Mouse (Mus musculus): ENCODE results near the gene Ccp110. TPM values are rescaled to one million over a fixed set of nuclear protein-coding genes. Genes with fewer than 3 reads are reported as not detected.

Gene Ccp110
- polyA plus RNA-seq, 1 experiment from 2014 or later: 37.2 TPM

DNA sequence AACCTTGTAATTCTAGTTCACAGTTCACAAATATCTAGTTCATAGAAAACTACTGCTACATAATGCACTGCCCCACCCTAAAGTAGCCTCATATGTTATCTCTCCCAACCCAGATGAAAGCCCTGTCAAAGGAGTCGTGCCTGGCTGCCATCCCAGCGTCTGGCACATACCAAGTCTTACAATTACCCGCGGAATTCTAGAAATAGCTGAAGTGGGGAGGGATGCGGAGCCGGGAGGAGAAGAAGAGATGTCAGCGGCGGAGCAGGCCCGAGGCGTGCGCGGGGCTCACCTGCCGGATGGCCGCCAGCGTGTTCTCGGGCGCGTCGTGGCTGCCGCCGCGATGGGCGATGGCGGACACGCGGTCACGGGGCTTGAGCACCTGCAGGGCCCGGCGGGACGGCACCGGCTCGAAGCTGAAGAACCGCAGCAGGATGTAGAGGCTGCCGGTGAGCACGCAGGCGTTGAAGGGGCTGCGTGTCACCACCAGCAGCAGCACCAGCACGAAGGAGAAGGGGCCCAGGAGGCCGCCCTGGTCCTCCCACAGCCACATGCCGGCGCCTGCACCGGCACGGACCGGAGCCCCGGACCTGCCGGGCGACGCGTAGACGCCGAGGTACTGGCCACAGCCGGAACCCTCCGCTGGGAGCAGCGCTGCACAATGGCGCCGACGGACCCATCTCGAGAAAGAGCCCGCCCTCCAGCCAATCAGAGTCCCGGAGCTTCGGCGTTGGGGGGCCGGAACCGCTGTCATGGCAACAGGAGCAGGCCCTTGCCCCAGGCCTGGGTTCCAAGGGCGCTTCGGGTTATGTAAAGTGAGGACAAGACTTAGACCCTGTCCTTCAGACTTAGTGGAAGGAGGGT lies 7.0 kb upstream of the Ccp110 start, which contains the start of gene Gde1:
Gde1 (minus strand) TSS at position 678 of the 861 bp plus-strand sequence.
- no peaks in the 10 kb centered on the region for H3K27me3 ChIP-seq (replicated peaks; ENCODE audit: low read depth, poor library complexity, severe bottlenecking)
- H3K9me3 ChIP-seq: no peaks in the 10 kb centered on the region
- DNase-seq (ENCODE audit: low spot score): peak; percentile 95
- under 1% methylated on average over 66 of the region's 66 CpGs for WGBS
- H3K27ac ChIP-seq (replicated peaks): peak within 1 kb of the TSS; percentile 91
- H3K36me3 ChIP-seq (replicated peaks): peaks cover 23% of the 10 kb centered on the region
- peaks cover 31% of the 10 kb centered on the region for H3K4me1 ChIP-seq
- H3K4me3 ChIP-seq: peak within 1 kb of the TSS; percentile 80

DNA sequence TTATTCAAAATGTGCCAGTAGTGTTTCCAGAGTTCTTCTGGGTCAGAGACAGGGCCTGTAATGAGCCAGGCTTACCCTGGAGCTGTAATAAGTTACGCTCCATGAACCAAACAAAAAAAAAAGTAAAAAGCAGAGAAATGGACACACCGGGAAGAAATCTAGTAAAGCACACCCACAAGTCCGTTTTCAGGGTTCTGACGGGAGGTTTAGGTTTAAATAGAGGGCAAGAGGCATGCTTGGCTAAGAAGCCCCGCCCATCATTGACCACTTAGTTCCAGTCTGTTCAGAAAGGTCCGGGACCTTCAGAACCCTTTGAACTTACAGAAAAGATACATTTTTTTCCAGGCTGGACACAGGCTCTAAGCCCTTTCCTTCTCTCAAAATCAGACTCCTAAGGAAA lies 6.3 kb upstream of the Ccp110 start:
- Histone ChIP-seq H3K4me3 (peak overlapping the region; percentile 80), H3K9me3 (no peaks in the 10 kb centered on the region), H3K4me1 (peaks cover 31% of the 10 kb centered on the region), H3K27ac (replicated peaks) (peak overlapping the region; percentile 91), H3K36me3 (replicated peaks) (peaks cover 17% of the 10 kb centered on the region), H3K27me3 (replicated peaks; ENCODE audit: low read depth, poor library complexity, severe bottlenecking) (no peaks in the 10 kb centered on the region)
- no peak for DNase-seq (ENCODE audit: low spot score)
- WGBS: 39% methylated on average over 6 of the region's 6 CpGs

DNA sequence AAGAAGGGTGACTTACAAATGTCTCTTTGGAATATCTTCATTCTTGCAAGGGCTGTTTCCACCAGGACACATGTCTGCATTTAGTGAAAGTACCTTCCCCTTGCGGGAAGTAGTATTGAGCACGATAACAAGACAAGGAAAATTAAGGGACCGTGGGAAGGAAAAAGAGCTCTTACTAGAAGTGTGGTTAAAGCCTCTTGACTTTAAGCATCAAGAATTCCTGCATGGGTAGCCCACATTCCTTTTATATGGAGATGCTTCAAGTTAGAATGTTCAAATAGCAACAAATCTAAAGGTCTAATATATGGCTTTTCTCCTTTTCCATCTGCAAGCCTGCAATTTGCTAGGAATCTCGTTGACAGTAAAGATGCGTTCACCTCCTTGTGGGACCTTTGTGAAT lies 5.9 kb upstream of the Ccp110 start:
- H3K36me3 ChIP-seq (replicated peaks): peaks cover 14% of the 10 kb centered on the region
- H3K27me3 ChIP-seq (replicated peaks; ENCODE audit: low read depth, poor library complexity, severe bottlenecking): no peaks in the 10 kb centered on the region
- H3K4me3 ChIP-seq: no peak overlapping the region
- peaks cover 31% of the 10 kb centered on the region for H3K4me1 ChIP-seq
- H3K27ac ChIP-seq (replicated peaks): 0 out of 2 replicates have a peak overlapping the region, but pooled peaks have one; percentile 91
- no peaks in the 10 kb centered on the region for H3K9me3 ChIP-seq
- no peak for DNase-seq (ENCODE audit: low spot score)
- WGBS: 88% methylated on average over 5 of the region's 5 CpGs

DNA sequence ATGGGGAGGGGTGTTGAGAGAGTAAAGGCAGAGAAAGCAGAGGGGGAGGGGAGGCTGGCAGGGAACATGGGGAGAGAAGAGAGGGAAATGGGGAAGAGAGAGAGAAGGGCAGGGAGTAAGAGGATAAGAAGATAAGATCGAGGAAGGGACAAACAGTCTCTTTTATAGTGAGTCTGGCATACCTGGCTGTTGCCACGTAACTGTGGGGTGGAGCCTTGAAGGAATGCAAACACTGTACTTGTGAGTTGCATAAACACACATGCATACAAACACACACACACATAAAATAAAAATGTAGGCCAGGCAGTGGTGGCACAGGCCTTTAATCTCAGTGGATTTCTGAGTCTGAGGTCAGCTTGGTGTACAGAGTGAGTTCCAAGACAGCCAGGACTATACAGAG lies 5.1 kb upstream of the Ccp110 start:
- H3K9me3 ChIP-seq: no peaks in the 10 kb centered on the region
- H3K27ac ChIP-seq (replicated peaks): no peak overlapping the region
- peaks cover 7% of the 10 kb centered on the region; the same call in 1 of the 2 replicates for H3K36me3 ChIP-seq (replicated peaks)
- 80% methylated on average over 2 of the region's 2 CpGs for WGBS
- DNase-seq (ENCODE audit: low spot score): no peak
- H3K27me3 ChIP-seq (replicated peaks; ENCODE audit: low read depth, poor library complexity, severe bottlenecking): no peaks in the 10 kb centered on the region
- no peak overlapping the region for H3K4me3 ChIP-seq
- H3K4me1 ChIP-seq: peaks cover 30% of the 10 kb centered on the region

DNA sequence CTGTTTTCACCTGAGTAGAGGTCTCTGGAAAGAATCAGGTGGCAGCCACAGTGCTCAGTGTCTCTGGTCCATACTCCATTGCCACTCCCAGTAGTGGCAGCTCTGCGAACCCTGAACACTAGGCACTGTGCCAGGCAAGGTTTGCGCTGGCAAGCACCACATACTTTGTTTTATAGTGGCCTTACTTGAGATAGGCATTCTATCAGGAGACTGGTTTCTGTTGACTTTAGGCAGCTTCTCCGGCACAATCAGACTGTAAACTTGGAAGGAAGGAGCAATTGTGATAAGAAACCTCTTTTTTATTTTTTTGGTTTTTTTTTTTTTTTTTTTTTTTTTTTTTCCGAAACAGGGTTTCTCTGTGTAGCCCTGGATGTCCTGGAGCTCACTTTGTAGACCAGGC lies 4.3 kb upstream of the Ccp110 start:
- H3K9me3 ChIP-seq: no peaks in the 10 kb centered on the region
- peaks cover 30% of the 10 kb centered on the region for H3K4me1 ChIP-seq
- no peak overlapping the region for H3K27ac ChIP-seq (replicated peaks)
- no peaks in the 10 kb centered on the region for H3K27me3 ChIP-seq (replicated peaks; ENCODE audit: low read depth, poor library complexity, severe bottlenecking)
- H3K36me3 ChIP-seq (replicated peaks): peaks cover 6% of the 10 kb centered on the region; the same call in 1 of the 2 replicates
- DNase-seq (ENCODE audit: low spot score): no peak
- H3K4me3 ChIP-seq: no peak overlapping the region
- 94% methylated on average over 4 of the region's 4 CpGs for WGBS

DNA sequence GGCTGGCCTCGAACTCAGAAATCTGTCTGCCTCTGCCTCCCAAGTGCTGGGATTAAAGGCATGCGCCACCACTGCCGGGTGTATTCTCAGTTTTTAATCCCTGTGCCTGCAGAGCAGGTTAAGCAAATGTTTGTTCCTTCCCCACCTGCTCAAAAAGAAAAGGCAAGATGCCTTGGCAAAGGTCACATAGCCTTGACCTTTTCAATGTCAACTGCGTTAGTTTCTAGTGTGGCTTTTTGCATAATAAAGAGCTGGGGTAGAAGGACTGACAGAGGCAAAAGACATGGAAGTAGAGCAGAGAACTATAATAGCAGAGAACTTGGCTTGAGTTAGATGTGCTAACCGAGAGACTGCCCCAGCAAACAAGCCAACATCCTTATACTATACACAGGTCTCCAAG lies 1.6 kb upstream of the Ccp110 start:
- Histone ChIP-seq H3K27me3 (replicated peaks; ENCODE audit: low read depth, poor library complexity, severe bottlenecking) (no peaks in the 10 kb centered on the region), H3K9me3 (no peaks in the 10 kb centered on the region), H3K36me3 (replicated peaks) (peaks cover 18% of the 10 kb centered on the region), H3K4me3 (no peak overlapping the region), H3K4me1 (peaks cover 17% of the 10 kb centered on the region), H3K27ac (replicated peaks) (no peak overlapping the region)
- DNase-seq (ENCODE audit: low spot score): no peak
- WGBS: 66% methylated on average over 5 of the region's 5 CpGs

DNA sequence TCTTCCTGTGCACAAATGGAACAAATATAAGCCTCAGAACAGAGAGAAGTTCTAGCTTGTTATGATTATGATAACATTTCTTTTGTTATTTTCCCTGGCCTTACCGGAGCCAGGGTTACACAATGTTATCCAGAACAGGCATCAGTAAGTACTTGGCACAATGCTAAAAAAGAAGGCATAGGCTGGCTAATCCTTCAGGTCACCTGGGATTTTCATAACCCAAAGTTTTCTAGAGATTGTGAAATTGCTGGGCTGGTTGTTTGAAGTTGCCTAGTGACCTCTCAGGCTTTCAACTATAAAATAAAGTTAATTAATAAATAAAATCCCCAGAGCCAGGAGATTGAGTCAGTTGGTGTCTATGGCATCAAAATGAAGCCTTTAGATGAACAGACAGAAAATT lies 2.5 kb downstream of the Ccp110 start:
- peaks cover 11% of the 10 kb centered on the region for H3K4me1 ChIP-seq
- no peak for DNase-seq (ENCODE audit: low spot score)
- WGBS: 94% methylated on average over 1 of the region's 1 CpGs
- no peak overlapping the region for H3K4me3 ChIP-seq
- no peaks in the 10 kb centered on the region for H3K27me3 ChIP-seq (replicated peaks; ENCODE audit: low read depth, poor library complexity, severe bottlenecking)
- H3K9me3 ChIP-seq: no peaks in the 10 kb centered on the region
- no peak overlapping the region for H3K27ac ChIP-seq (replicated peaks)
- peaks cover 49% of the 10 kb centered on the region for H3K36me3 ChIP-seq (replicated peaks)

DNA sequence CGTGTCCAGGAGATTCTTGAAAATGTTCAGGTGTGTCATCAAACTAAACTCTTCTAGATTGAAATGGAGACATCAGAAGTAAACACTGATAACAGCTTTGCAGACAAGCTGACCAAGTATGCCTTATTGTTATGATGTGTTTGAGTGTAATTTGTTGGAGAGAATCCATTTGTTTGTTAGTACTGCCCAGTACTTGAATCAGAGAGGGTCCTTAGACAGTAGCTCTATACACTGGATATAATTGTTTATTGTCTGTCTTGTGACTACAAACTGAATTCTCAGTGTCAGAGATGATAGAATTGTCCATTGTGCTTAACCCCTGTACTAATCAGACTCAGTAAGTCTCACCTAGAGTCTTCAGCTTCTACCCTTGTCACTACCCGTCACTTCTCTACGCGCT lies 5.7 kb downstream of the Ccp110 start:
- no peak for DNase-seq (ENCODE audit: low spot score)
- H3K4me1 ChIP-seq: peaks cover 8% of the 10 kb centered on the region
- H3K36me3 ChIP-seq (replicated peaks): peaks cover 80% of the 10 kb centered on the region
- WGBS: 94% methylated on average over 4 of the region's 4 CpGs
- H3K27ac ChIP-seq (replicated peaks): no peak overlapping the region
- H3K27me3 ChIP-seq (replicated peaks; ENCODE audit: low read depth, poor library complexity, severe bottlenecking): no peaks in the 10 kb centered on the region
- H3K9me3 ChIP-seq: no peaks in the 10 kb centered on the region
- no peak overlapping the region for H3K4me3 ChIP-seq

DNA sequence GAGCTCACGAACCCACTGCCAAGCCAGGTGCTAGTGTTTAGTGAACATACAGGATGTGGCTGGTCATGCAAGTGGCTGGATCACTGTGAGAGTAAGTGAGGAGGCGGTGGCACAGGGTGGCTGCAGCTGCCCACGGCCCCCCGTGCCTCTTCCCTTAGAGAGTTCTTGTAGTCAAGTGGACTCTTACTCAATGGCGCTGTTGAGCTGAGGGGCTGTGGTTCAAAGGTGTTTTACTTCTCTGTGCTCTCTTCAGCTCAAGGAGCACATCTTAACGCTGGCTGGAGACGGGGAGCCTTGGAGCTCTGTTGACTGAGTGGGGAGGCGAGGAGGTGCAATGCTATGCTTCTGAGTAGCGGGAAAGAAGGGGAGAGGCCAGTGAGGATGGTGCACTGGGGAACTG lies 11.6 kb downstream of the Ccp110 start:
- DNase-seq (ENCODE audit: low spot score): no peak
- Histone ChIP-seq H3K27me3 (replicated peaks; ENCODE audit: low read depth, poor library complexity, severe bottlenecking) (no peaks in the 10 kb centered on the region), H3K4me3 (no peak overlapping the region), H3K9me3 (no peaks in the 10 kb centered on the region), H3K36me3 (replicated peaks) (peaks cover 91% of the 10 kb centered on the region), H3K4me1 (no peaks in the 10 kb centered on the region), H3K27ac (replicated peaks) (no peak overlapping the region)
- WGBS: 89% methylated on average over 9 of the region's 9 CpGs

DNA sequence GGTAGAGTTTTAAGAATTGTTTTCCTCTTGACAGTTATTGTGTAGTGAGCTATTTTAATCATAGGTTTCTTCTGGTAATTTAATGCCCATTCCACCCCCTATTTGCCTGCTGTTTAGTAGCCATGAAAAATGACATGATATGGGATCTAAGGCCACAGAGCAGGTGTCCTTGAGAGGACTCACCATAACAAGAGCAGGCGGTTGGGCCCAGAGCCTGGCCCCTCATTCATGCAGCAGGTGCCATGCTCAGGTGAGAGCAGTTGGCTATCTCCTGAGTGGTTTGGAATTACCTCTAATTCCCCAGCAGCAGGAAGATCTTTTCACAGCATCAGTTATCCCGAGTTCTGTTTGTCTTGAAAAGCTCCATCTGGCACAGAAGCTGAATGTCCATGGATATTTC lies 13.1 kb downstream of the Ccp110 start:
- 87% methylated on average over 2 of the region's 2 CpGs for WGBS
- H3K4me3 ChIP-seq: no peak overlapping the region
- no peaks in the 10 kb centered on the region for H3K9me3 ChIP-seq
- peaks cover 94% of the 10 kb centered on the region for H3K36me3 ChIP-seq (replicated peaks)
- no peak overlapping the region for H3K27ac ChIP-seq (replicated peaks)
- no peak for DNase-seq (ENCODE audit: low spot score)
- H3K27me3 ChIP-seq (replicated peaks; ENCODE audit: low read depth, poor library complexity, severe bottlenecking): no peaks in the 10 kb centered on the region
- H3K4me1 ChIP-seq: no peaks in the 10 kb centered on the region

DNA sequence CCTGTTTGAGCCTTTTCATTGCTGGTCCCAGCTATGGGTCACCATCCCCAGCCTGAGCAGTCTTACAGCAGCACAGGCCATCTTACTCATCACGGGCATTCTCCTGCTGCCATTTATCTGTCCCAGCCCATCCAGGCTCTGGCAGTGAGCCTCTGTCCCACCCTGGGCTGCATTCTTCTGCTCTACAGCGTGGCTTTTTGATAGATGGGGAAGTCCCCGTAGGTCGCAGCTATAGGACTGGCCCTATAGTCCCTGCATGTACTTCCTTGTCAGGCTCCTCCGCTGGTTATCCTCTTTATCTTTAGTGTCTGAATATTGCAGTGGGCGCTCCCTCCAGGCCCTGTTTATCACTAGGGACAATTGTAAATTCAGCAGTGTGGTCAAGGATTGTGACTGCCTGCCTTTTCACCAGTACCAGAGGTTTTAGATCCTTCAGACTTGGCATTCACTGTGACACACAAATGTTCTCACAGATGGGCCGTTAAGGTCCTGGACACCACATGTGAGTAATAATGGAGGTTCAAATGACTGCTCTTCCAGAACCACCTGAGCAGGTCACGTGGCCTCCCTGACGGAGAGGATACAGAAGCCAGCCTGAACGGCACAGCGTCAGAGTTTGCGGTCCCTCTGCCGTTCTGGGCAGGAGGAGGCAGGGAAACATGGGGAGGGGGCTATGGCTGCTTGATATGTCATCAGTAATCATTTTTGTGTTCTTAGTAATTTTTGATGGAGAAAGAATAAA lies 16.7 kb downstream of the Ccp110 start:
- Histone ChIP-seq H3K36me3 (replicated peaks) (peaks cover 95% of the 10 kb centered on the region), H3K27me3 (replicated peaks; ENCODE audit: low read depth, poor library complexity, severe bottlenecking) (no peaks in the 10 kb centered on the region), H3K9me3 (no peaks in the 10 kb centered on the region), H3K27ac (replicated peaks) (no peak overlapping the region), H3K4me3 (no peak overlapping the region), H3K4me1 (no peaks in the 10 kb centered on the region)
- 92% methylated on average over 13 of the region's 13 CpGs for WGBS
- no peak for DNase-seq (ENCODE audit: low spot score)

DNA sequence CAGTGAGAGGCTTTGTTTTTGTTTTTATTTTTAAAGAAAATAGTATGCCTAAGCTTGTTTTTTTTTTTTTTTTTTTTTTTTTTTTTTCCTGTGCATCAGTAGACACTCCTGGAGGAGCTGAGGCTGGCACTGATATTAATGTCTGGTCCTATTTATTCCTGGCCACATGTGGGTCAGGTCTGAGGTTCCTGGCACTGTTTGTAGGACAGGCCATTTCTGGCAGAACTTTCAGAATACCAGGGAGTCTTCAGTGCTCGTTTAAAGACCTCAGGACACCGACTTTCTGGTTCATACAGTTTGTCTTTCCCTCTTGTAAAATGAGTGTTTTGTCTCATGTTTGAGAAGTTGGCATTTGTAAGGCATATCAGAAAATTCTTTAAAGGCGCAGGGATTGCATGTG lies 19.4 kb downstream of the Ccp110 start:
- 92% methylated on average over 3 of the region's 3 CpGs for WGBS
- no peaks in the 10 kb centered on the region for H3K4me1 ChIP-seq
- H3K27ac ChIP-seq (replicated peaks): no peak overlapping the region
- H3K4me3 ChIP-seq: no peak overlapping the region
- no peak for DNase-seq (ENCODE audit: low spot score)
- peaks cover 88% of the 10 kb centered on the region for H3K36me3 ChIP-seq (replicated peaks)
- no peaks in the 10 kb centered on the region for H3K9me3 ChIP-seq
- no peaks in the 10 kb centered on the region for H3K27me3 ChIP-seq (replicated peaks; ENCODE audit: low read depth, poor library complexity, severe bottlenecking)

DNA sequence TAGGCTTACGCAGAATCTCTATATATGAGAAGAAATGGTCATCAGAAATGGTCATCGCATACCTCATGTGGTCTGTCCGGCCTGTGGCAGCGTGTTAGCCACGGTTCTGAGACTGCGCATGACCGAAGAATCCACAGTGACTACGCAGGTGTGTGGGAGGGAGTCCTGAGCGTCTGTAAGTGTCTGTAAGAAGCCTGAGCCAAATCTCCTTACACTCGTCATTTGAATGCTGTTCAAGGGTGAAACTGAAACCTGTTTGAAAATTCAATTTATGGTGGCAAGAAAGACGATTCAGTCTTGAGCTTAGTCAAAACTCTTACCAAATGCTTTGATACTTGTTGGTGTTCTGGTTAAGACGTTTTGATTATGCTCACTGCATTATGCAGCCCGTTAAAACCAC lies 20.9 kb downstream of the Ccp110 start:
- H3K27me3 ChIP-seq (replicated peaks; ENCODE audit: low read depth, poor library complexity, severe bottlenecking): no peaks in the 10 kb centered on the region
- H3K9me3 ChIP-seq: no peaks in the 10 kb centered on the region
- no peak for DNase-seq (ENCODE audit: low spot score)
- peaks cover 81% of the 10 kb centered on the region for H3K36me3 ChIP-seq (replicated peaks)
- H3K27ac ChIP-seq (replicated peaks): no peak overlapping the region
- H3K4me1 ChIP-seq: no peaks in the 10 kb centered on the region
- no peak overlapping the region for H3K4me3 ChIP-seq
- WGBS: 94% methylated on average over 13 of the region's 13 CpGs

All from embryonic facial prominence, embryonic 10.5 days (tissue).